Mouse (Mus musculus) liver, adult (tissue): ENCODE measurements around the gene Sh3pxd2a.

ENCODE experiments used
- GATA4 ChIP-seq: IDR thresholded peaks from 2 replicates; pipeline ENCODE4 v1.6.1; 2014; ENCODE audit warnings: mild to moderate bottlenecking, low read length; ENCODE audit not compliant: insufficient replicate concordance

The Sh3pxd2a gene

DNA sequence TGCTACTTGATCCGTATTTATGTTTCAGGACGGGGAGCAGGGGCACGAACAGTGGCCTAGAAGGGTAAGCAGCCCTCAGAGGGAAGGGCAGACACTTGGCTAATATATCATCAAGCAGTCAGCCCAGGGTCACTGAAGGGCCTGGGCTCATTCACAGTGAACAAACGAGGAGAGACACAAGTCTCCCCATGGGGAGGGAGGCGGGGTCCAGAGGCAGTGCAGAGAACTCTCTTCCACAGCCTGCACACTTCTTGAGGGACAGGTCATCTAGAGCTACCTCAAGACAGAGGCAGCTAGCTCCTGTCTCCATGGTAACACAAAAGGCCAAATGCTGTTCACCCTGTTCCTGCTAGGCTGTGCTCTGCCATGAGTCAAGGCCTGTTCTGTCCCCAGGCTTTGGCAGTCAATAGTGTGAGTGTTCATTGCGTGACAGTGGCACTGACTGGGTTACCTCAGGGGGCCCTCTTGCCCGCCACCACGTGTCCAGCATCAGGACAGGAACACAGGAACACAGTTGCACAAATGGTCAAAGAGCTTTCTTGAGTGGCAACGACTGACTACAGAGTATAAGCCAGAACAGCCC is 101.0 kb downstream of the Sh3pxd2a start:
- no peak for TF ChIP-seq GATA4

DNA sequence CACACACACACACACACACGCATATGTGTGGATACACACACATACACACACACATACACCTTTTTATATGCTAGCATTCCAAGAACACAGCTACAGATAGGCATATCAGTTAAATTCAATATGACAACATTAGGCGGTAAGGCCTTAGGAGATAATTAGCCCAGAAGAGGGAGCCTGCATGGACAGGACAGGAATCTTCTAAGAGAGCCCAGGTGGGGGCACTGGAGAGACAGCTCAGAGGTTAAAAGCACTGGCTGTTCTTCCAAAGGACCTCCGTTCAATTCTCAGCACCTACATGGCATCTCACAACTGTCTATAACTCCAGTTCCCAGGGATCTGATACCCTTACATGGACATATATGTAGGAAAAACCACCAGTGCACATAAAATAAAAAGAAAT is 103.3 kb downstream of the Sh3pxd2a start:
- TF ChIP-seq GATA4: no peak

DNA sequence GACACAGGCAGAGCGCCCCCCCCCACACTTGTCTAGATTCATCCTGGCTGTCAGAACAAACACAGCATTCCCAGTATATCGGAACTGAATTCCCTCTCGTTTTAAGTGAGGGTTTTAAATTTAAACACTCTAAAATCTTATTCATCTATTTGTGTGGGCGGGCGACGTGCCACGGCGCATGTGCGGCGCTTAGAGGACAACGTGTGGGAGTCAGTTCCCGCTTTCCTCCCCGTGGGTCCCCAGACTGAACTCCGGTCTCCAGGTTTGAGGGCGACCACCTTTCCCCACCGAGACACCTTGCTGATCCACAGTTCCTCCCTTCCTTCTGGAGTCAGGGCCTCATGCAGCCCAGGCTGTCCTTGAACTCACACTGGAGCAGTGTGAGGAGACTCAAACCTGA is 104.2 kb downstream of the Sh3pxd2a start:
- TF ChIP-seq GATA4: no peak

DNA sequence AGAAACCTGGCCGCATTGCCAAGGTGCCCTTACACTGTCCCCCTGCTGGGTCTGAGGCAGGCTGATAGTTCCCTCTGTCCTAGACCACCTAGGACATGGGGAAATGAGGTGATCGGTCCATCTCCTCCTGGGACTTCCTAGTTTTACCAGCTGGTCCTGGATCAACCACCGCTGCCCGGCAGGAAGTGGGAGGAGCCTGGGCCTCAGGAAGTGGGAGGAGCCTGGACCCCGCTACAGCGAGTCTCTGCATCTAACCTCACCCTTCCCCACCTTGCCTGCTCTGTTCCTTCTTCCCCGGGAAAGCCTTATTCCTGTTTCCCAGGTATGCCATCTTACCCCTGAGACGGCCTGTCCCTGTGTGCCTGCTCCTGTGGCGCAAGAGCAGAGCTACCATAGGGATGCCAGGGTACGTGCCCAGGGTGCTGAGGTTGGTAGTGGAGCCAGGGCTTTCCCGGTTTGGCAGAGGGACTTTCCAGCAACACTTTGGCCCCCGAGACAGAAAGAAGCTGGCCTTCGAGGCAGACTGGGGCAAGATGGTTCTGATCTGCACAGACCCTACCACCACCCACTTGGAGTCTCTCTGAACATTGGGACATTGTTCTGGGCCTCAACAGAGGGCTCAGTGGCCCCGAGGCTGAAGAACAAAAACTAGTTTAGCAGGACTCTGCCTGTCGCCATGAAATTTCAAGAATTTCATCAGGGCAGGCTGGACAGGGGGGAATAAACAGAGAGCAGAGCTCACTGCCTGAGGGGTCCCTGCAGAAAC is 104.9 kb downstream of the Sh3pxd2a start:
- TF ChIP-seq GATA4: no peak

DNA sequence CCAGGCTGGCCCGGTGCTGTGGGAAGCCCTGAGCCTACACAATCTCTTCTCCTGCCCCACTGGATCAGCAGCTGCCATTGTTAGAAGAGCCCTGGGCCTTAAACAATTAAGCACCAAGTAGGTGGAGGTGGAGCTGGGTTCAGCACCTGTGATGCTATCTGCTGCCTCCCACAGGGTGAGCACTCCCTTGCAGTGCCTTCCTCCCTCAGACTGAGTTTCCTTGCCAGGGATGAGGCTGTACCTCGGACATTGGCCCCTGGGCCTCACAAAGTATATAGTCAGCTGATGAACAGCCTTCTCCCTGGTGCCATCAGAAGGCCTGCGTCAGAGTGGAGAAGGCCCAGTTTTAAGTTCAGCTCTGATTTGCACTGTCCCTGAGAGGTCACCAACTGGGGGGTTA is 106.9 kb downstream of the Sh3pxd2a start:
- no peak for TF ChIP-seq GATA4

DNA sequence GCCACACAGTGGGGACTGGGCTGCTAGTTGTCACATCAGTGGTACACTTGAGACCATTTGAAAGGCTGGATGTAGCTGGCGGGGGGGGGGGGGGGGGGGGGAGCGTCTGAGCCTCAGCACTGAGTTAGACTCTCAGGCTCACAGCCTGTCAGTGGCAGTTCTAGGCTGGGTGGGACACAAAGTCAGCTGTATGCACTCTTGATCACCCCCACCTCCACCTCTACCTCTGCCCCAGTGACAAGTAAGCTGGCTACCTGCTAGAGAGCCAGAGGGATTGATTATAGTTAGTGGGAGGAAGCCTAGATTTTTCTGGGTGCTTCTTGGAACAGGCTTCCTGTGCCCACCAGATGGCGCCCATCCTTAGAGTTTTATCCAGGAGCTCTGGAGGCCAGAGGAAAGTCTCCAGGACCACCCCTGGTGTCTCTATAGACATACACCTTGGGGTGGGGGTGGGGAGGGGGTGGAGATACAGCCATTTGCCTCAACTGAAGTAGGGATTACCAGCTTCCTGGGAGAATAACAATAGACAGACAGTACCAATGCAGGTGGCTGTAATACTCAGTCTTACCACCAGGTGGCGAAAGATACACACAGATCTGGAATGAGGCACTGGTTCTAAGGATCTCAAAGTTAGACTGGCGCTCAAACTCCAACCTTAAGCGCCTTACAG is 107.9 kb downstream of the Sh3pxd2a start:
- TF ChIP-seq GATA4: no peak

DNA sequence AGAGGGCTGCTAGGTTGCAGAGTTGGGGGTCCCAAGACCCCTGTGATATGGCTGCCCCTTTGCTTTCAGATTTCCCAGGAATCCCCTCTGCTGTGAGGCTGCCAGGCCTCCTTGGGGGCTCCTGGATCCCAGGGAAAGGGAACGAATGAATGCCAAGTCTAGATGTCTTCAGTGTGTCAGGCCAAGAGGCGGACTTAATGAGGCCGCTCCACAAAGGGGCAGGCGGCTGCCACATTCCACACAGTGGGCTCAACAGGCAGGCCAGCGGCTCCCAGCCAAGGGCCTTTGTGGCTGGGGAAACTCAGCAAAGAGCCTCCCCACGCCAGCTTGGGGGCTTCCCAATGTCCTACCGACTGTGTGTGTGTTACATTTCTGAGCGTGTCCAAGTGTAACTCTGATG is 109.7 kb downstream of the Sh3pxd2a start:
- no peak for TF ChIP-seq GATA4

DNA sequence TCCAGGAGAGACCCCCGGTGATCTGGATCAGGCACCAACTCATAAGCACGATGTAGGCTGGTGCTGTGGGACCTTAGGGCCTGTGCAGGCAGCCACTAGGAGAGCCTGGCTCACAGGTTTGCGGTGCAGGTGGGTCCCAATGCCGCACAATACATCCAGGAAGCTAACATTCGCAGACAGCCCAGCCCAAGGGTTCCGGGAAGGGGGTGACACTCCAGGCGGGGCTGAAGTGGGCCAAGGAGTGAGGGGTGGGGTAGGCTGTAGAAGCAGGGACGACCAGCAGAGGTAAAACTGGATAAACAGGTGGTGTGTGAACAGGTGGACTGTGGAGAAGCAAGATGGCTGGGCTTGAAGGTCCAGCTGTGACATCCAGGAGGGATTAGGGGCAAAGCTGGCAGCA is 115.2 kb downstream of the Sh3pxd2a start:
- TF ChIP-seq GATA4: no peak

DNA sequence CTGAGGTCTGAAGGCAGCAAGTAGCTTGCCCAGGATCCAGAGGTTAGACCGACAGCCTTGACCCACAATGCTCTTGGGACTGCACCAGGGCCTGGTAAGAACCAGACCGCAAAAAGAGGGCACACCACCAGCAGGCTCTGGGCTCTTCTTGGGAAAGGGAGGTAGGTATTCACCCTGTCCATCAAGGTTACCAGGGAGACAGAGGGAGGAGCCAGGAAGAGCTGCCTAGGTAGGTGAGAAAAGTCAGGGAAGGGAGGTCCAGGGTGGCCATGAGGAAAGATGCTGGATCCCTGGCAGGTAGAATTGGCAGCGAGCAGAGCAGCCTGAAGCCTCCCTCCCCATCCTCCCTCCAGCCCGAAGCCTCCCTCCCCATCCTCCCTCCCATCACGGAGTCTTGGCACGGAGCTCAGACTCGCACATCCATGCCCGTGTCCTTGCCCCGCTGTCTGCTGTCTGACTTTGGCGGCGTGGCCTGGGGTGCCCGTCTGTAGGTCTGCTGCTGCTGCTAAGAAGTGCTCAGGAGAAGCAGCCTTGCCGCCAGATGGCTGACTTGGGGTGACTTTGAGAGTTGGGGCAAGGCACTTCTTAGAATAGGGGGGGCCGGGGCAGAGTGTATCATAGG is 115.7 kb downstream of the Sh3pxd2a start:
- no peak for TF ChIP-seq GATA4

DNA sequence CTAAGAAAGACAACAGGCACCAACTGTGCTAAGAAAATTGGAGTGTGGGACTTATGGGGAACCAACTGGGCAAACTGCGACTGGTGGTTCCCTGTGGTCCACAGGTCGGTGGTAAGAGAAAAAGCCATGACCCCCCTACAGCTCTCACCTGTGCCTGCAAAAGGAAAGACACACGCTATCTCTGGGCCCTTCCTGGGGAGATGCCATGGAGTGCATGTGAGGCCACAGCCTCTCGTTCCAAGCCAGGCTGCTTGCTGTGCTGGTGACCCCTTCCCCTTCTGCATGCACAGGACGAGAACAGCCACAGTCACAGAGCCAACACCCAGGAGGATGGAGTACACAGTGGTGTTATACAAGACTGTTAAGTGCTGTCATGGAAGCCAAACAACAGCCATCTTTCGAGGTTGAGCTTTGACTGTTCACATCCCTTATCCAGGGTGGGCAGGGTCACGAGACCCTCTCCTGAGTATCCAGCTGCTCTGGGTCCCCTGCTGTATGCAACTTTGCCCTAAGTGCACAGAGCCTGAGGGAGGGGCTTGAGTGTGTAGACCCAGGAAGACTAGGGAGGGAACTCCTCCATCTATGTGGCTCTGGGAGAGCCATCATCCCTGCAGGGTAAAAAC is 117.1 kb downstream of the Sh3pxd2a start:
- no peak for TF ChIP-seq GATA4

DNA sequence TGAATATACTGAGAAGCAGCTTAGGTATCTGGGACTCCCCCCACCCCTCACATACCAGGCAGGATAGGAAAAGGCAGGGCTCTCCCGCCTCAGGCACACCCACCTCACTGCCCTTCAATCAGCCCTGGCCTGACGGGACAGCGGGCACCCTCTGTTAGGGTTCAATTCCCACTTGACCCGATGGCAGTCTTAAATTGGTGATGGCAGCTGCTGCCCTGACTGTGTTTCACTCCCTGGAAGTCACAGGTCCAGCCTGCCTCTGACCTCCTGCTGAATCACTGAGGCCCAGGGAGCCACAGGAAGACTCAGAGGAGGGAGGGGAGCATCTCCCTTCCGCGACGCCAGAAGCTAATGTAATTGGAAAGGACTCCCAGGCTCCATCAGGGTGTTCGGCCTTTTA is 117.6 kb downstream of the Sh3pxd2a start:
- no peak for TF ChIP-seq GATA4

DNA sequence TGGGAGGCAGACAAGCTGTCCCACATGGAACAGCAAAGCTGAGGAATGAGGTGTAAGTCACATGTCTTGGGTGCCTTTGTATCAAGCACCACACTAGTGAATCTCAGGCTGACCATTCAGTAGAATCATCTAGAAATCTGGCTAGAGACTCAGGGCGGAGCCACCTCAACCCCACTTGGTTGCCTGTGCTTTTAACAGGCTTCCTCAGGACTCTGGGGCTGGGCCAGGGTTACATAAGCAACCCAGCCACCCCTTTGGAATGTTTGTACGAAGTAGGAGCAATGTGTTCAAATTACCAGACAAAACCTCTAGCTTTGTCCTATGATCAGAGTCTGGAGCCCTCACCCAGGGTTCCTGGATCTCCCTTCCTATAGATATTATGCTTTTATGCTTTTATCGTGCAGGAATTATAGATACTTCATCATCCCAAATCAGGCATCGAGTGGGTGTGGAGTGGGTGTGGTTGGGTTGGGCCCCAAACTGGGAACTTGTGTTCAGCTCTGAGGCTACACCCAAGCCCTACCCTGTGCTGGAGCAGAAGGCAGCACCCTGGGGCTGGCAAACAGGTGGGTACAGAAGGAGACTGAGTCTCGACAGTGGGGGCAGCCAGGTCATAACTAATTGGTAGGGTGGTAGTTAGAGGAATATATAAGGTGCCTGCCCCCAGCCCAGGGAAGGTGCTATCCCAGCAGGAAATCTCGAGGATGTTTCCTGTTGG is 118.2 kb downstream of the Sh3pxd2a start:
- no peak for TF ChIP-seq GATA4

DNA sequence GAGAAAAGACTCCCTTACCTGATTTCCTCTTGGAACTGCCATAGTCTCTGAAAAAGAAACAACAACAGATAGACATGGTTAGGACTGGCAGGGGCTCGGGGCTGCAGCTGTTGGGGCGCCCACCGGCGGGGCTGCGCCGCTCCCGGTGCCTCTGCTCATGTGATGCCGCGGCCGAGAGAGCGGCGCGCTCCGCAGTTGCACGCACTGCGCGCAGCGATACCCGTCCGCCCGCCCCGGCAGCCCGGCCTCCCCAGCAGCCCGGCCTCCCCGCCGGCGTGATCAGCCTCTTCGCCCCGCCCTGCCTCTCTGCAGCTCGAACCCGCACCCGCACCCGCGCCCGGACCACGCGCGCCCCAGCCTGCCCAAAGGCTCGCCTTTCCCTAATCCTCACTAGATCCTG is 120.8 kb downstream of the Sh3pxd2a start:
- no peak for TF ChIP-seq GATA4

DNA sequence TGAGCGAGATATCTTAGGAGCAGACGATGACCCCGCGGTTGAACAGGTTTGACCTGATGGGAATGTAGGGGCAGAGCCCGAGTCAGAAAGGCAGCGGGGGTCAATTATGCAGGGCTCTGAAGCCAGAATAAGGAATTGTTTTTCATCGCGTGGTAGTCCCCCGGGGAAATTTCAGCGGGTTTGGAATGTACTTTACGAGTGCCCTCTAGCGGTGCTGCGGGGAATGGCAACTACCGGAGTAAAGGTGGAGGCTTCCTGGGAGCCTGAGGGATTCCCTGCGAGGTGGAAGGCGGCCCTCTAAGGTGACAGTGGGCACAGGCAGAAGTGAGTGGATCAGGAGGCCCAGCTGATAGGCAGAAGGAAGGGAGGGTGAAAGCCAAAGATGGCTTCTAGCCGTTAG is 125.0 kb downstream of the Sh3pxd2a start:
- TF ChIP-seq GATA4: no peak

DNA sequence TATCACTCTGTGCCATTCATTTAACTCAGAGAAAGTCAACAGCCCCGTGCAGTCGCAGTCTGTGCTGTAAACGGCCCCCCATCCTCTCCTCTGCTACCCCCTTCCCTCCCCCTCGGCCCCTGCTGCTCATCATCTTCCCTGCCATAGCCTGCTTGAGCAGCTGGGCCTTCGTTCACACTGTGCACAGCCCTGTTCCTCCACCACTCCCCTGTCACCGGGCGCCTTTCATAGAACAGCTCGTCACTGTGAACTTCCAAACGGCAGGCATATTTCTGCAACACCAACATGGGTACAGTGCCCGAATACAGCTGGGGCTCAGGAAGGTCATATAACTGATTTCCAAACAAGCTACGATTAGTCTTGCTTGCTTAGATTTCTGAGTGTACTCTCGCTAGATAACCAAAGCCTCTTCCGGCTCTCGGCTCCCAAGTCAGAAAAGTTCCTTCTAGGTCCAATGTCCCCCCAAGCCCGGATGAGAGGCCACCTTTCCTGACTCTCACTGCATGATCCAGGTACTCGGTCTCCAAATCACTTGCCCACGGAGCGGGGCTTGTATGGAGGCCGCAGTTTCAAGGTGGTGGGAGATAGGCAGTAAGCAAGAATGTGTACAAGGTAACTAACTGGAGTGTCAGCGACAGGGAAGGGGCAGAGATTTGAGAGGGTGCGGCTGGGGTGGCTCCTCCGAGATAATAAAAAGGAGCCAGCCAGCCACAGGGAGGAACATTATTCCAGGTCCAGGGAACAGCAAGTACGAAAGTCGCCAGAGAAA is 125.6 kb downstream of the Sh3pxd2a start:
- TF ChIP-seq GATA4: no peak

DNA sequence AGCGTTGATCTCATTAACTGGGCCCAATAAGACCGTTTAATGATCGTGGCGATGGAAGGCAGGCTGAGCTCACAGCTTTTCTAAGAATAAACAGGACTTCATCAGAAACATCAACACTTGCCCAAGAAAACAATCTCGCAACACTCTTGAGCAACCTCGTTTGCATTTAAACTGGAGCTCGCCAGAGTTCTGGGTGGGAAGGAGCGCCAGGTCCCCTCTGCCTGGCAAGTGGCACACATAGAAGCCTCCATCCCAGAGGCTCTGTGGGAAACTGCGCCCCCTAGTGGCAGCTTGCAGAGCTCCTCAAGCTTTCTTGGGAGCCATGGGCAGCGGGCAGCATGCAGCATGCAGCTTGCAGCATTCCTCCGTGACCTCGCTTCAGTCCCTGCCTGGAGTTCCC is 126.5 kb downstream of the Sh3pxd2a start:
- TF ChIP-seq GATA4: no peak
